Mouse (Mus musculus) intestine, embryonic 14.5 days (tissue): ENCODE results near the gene Cdr2. TPM values are rescaled to one million over a fixed set of nuclear protein-coding genes. Genes with fewer than 3 reads are reported as not detected.
"Not testable (repeated sequence)": the region's sequence is repeated elsewhere in the genome, so short reads cannot be mapped to it uniquely, and the experiment has no call there.

ENCODE experiments used
- ATAC-seq: fragments of 200-750 bp; cut with Nextera tagmentation; replicated peaks from 2 replicates; pipeline ENCODE4 v1.8.0; 2017; ENCODE audit warnings: low read depth, moderate number of reproducible peaks, moderate TSS enrichment, moderate library complexity; ENCODE audit not compliant: low FRiP score, low TSS enrichment
- DNase-seq: peaks from one replicate; pipeline ENCODE4 v3.0.0-alpha.2; 2018; ENCODE audit warnings: low spot score
- H3K27ac ChIP-seq: fragments of 300-500 bp; sonication (generic); 2 replicates; pipeline ENCODE4 v1.5.1; 2014; ENCODE audit warnings: low read depth, mild to moderate bottlenecking, control low read depth
- H3K27me3 ChIP-seq: fragments of 300-500 bp; sonication (generic); replicated peaks from 2 replicates; pipeline ENCODE4 v1.6.1; 2014; ENCODE audit warnings: low read length, control low read depth; ENCODE audit not compliant: control insufficient read depth, insufficient read depth
- H3K36me3 ChIP-seq: fragments of 300-500 bp; sonication (generic); 2 replicates; pipeline ENCODE4 v1.6.1; 2014; ENCODE audit warnings: low read length, control low read depth; ENCODE audit not compliant: control insufficient read depth, insufficient read depth
- H3K4me1 ChIP-seq: fragments of 300-500 bp; sonication (generic); replicated peaks from 2 replicates; pipeline ENCODE4 v1.6.1; 2014; ENCODE audit warnings: low read length, control low read depth, mixed read lengths; ENCODE audit not compliant: control insufficient read depth, insufficient read depth
- H3K4me2 ChIP-seq: fragments of 300-500 bp; sonication (generic); 2 replicates; pipeline ENCODE4 v1.6.1; 2014; ENCODE audit warnings: low read length
- H3K4me3 ChIP-seq: fragments of 300-500 bp; sonication (generic); 2 replicates; pipeline ENCODE4 v1.5.1; 2014; ENCODE audit warnings: low read depth, low read length, control low read depth, mixed read lengths
- H3K9ac ChIP-seq: fragments of 300-500 bp; sonication (generic); 2 replicates; pipeline ENCODE4 v1.6.1; 2014; ENCODE audit warnings: mild to moderate bottlenecking, low read length
- H3K9me3 ChIP-seq: fragments of 300-500 bp; sonication (generic); 2 replicates; pipeline ENCODE4 v1.6.1; 2016; ENCODE audit warnings: low read length, control low read depth; ENCODE audit not compliant: control insufficient read depth
- WGBS: fragments of 180-500 bp; shearing (Covaris S2); extraction: QIAGEN DNeasy Blood & Tissue Kit; methylation state at CpG from one replicate; pipeline ENCODE4 v1.1.7; 2014; 5-methylcytosine and 5-hydroxymethylcytosine counted together
- polyA plus RNA-seq: library from polyadenylated mRNA; unstranded; fragments of >200 nt; fragmentation: Nextera tagmentation; extraction: Ambion mirVana; gene quantifications from 2 replicates; pipeline ENCODE4 v1.2.1, GENCODE M21; 2014

Gene Cdr2
- polyA plus RNA-seq, 1 experiment from 2014 or later = 13.7 TPM

DNA sequence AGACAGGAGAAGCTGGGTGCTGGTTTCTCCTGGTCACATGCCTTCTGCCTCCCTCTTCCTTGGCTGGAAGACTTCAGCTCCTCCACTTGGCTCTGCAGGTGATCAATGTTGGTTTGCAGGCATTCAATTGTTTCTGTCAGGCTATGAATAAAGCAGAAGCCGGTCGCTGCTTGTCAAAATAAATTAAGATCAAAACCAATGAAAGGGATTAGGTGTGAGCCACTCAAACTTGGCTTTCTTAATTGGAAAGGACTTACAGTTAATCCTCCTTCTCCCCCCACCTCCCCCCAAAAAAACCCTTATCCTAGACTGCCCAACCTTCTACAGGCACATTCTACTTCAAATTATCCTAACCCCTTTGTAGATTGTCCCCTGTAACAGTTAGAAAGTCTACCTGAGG lies 22.0 kb downstream of the Cdr2 start:
- no peak overlapping the region for H3K9ac ChIP-seq
- H3K27me3 ChIP-seq = no peaks in the 10 kb centered on the region
- ATAC-seq (no peak), DNase-seq (no peak)
- no peak overlapping the region for H3K27ac ChIP-seq
- H3K4me3 ChIP-seq = no peak overlapping the region
- WGBS = 86% methylated on average over 2 of the region's 2 CpGs
- H3K9me3 ChIP-seq = no peaks in the 10 kb centered on the region
- no peak overlapping the region for H3K4me2 ChIP-seq
- peaks cover 53% of the 10 kb centered on the region for H3K36me3 ChIP-seq
- no peaks in the 10 kb centered on the region for H3K4me1 ChIP-seq

- WGBS = 87% methylated on average over 7 of the region's 7 CpGs
Measured at GRCm38 (mm10) chr7:120953591-120953990, 28.5 kb downstream of the Cdr2 start.

DNA sequence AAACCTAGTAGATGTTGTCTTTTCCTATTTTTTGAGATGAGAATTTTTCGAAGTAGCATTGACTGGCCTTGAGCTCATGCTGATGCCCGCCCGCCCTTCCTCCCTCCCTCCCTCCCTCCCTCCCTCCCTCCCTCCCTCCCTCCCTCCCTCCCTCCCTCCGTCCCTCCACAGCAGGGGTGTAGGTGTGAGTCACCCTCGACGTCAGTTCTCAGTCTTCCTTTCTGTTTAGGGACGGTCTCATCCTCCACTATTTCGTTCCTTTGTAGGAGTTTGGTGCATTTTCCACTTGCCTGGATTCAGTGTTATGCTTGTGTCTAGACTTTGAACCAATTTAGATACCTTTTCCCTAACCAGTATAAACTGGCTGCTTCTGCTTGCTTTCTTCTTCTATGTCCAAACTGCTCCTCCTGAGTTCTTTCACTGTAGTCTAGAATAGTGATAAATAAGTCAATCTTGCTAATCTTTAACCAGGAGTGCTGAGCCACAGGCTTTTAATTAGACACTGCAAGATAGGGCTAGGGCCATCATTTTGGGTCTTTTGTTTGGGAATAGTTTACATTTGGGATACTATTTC lies 38.1 kb downstream of the Cdr2 start:
- no peak for ATAC-seq
- Histone ChIP-seq H3K9ac (no peak overlapping the region), H3K36me3 (peaks cover 81% of the 10 kb centered on the region), H3K4me3 (no peak overlapping the region), H3K4me1 (no peaks in the 10 kb centered on the region), H3K9me3 (no peaks in the 10 kb centered on the region), H3K27me3 (no peaks in the 10 kb centered on the region), H3K27ac (no peak overlapping the region), H3K4me2 (no peak overlapping the region)
- no peak for DNase-seq
- WGBS = 83% methylated on average over 7 of the region's 8 CpGs

More at GRCm38 (mm10) chr7:120953591-120953990, 28.5 kb downstream of the Cdr2 start:
- H3K9ac ChIP-seq, H3K4me3 ChIP-seq, DNase-seq, H3K27ac ChIP-seq, H3K4me1 ChIP-seq, H3K4me2 ChIP-seq, ATAC-seq, H3K9me3 ChIP-seq, H3K27me3 ChIP-seq: not testable (repeated sequence)
- peaks cover 41% of the 10 kb centered on the region for H3K36me3 ChIP-seq

GRCm38 (mm10) chr7:120942506-120942905 lies 39.6 kb downstream of the Cdr2 start:
- Histone ChIP-seq H3K36me3 (peaks cover 85% of the 10 kb centered on the region), H3K9ac (no peak overlapping the region), H3K4me1 (no peaks in the 10 kb centered on the region), H3K4me3 (no peak overlapping the region), H3K27ac (no peak overlapping the region), H3K27me3 (no peaks in the 10 kb centered on the region), H3K4me2 (no peak overlapping the region), H3K9me3 (no peaks in the 10 kb centered on the region)
- WGBS = 73% methylated on average over 1 of the region's 1 CpGs
- no peak for DNase-seq
- ATAC-seq = no peak

DNA sequence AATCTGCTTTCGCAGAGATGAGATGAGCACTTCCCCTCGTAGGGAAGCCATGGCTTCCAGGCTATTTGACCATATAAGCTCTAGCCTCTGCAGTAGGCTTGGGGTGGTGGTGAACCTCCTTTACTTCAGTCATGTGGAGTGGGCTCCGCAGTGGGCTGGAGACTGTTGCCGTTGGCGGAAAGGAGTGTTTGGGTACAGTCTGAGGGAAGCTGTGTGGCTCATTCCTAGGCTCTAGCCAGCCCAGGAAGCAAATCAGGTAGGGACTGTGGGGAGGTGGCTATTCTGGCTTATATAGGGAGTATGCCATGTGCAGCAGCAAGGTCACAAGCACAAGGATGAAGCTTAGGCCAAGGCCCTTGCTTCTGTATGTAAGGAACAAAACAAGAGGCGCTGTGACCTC lies 40.9 kb downstream of the Cdr2 start:
- H3K4me3 ChIP-seq = no peak overlapping the region
- DNase-seq (no peak), ATAC-seq (no peak)
- no peaks in the 10 kb centered on the region for H3K9me3 ChIP-seq
- no peak overlapping the region for H3K4me2 ChIP-seq
- no peaks in the 10 kb centered on the region for H3K4me1 ChIP-seq
- no peaks in the 10 kb centered on the region for H3K27me3 ChIP-seq
- H3K36me3 ChIP-seq = peaks cover 91% of the 10 kb centered on the region
- H3K9ac ChIP-seq = no peak overlapping the region
- WGBS = 89% methylated on average over 6 of the region's 6 CpGs
- H3K27ac ChIP-seq = no peak overlapping the region

DNA sequence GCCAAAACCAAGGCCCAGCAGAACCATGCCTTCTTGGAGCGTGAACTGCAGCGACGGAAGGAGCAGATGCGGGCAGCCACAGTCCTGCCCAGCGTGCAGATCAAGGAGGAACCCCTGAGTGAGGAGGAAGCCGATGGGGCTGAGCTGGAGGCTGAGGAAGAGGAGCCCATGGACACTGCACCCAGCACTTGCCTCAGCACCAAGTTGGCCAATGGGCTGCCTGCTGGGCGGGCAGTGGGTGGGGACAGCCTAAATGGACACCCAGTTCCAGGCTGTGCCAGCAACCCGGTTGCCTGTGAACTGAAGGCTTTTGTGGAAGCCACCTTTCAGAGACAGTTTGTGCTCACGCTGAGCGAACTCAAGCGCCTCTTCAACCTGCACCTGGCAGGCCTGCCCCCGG lies 41.8 kb downstream of the Cdr2 start:
- ATAC-seq (no peak; the same call in 1 of the 2 replicates), DNase-seq (no peak)
- H3K27me3 ChIP-seq = no peaks in the 10 kb centered on the region
- no peak overlapping the region for H3K4me3 ChIP-seq
- no peak overlapping the region for H3K27ac ChIP-seq
- no peak overlapping the region for H3K4me2 ChIP-seq
- no peaks in the 10 kb centered on the region for H3K4me1 ChIP-seq
- 89% methylated on average over 12 of the region's 12 CpGs for WGBS
- H3K36me3 ChIP-seq = peaks cover 93% of the 10 kb centered on the region
- H3K9ac ChIP-seq = no peak overlapping the region
- H3K9me3 ChIP-seq = no peaks in the 10 kb centered on the region

- Histone ChIP-seq H3K4me1 (no peaks in the 10 kb centered on the region), H3K4me2 (no peak overlapping the region), H3K27ac (no peak overlapping the region), H3K9me3 (no peaks in the 10 kb centered on the region), H3K4me3 (no peak overlapping the region), H3K36me3 (peaks cover 98% of the 10 kb centered on the region), H3K9ac (no peak overlapping the region), H3K27me3 (no peaks in the 10 kb centered on the region)
- DNase-seq (no peak), ATAC-seq (no peak)
- WGBS = 87% methylated on average over 9 of the region's 9 CpGs
Measured at GRCm38 (mm10) chr7:120938206-120938605, 43.9 kb downstream of the Cdr2 start.

- H3K36me3 ChIP-seq = peaks cover 97% of the 10 kb centered on the region
- H3K27ac ChIP-seq = no peak overlapping the region
- H3K9me3 ChIP-seq = no peaks in the 10 kb centered on the region
- H3K4me1 ChIP-seq = no peaks in the 10 kb centered on the region
- no peaks in the 10 kb centered on the region for H3K27me3 ChIP-seq
- H3K4me2 ChIP-seq = no peak overlapping the region
- DNase-seq (no peak), ATAC-seq (no peak)
- WGBS = 90% methylated on average over 4 of the region's 4 CpGs
- no peak overlapping the region for H3K4me3 ChIP-seq
- H3K9ac ChIP-seq = no peak overlapping the region
Measured at GRCm38 (mm10) chr7:120936522-120936921, 45.6 kb downstream of the Cdr2 start.

DNA sequence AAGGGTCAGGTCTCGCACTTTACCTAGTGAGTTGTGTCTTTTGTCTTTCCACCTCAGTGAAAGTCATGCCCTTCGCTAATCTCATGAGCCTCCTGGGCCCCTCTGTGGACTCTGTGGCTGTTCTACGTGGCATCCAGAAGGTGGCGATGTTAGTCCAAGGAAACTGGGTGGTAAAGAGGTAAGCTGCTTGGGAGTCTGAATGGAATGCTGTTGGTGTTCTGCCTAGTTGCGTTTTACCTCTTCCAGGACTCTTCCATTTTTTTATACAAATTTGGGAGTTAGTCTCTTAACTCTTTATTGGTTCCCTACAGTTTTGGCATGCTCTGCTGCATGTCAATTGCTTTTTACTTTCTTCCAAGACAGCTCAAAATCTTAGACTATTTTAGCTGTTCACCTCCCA lies 47.4 kb downstream of the Cdr2 start:
- DNase-seq = peak; percentile 68
- ATAC-seq = no peak
- H3K4me2 ChIP-seq = no peak overlapping the region
- H3K4me1 ChIP-seq = no peaks in the 10 kb centered on the region
- H3K9me3 ChIP-seq = no peaks in the 10 kb centered on the region
- no peak overlapping the region for H3K9ac ChIP-seq
- peaks cover 97% of the 10 kb centered on the region for H3K36me3 ChIP-seq
- H3K27me3 ChIP-seq = no peaks in the 10 kb centered on the region
- no peak overlapping the region for H3K27ac ChIP-seq
- H3K4me3 ChIP-seq = no peak overlapping the region
- WGBS = 29% methylated on average over 5 of the region's 5 CpGs
